Mouse (Mus musculus): ENCODE measurements around the gene Rsph3a.
"Not testable (repeated sequence)": the region's sequence is repeated elsewhere in the genome, so short reads cannot be mapped to it uniquely, and the experiment has no call there.

DNA sequence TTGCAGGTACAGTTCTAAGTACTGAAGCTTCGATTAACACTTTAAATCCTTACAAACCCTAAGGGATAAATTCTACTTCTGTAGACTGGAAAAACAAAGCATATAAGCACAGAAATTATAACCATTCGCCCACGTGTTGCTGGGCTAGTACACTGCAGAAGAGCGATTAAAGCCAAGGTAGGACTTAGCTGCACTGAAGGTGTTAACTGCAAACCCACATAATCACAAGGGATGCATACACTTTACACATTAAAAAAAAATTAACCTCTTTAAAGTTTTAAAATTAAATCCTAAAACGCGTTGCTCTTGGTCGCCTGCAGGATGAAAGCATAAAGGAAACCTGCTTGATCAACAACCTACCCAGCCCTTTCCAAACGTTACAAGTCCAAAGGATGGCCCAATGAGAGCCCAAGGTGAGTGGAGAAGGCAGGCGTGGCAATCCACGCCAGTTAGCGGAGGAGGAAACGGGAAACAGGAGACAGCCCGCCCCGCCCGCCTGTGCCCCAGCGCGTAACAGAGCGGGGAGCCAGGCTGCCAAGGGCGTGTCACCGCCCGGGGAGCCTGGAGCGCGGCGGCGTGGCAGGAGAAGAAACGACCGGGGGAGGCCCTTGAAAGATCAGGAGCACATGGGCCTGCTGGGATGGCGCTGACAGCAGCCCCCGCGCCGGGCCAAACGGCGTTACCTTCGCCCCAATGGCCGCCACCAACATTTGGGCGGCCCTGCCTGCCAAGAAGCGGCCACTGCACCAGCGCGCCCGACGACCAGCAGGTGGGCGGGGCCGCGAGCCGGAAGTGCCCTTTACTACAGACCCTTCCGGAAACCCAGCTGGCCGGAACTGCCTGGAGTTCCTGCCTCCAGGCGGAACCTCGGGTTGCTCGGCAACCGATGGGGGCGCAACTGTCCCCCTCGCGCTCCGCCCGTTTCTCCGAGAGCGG lies at the start of gene Rsph3a:
- TF ChIP-seq POLR2A (IDR thresholded peaks at IDR 0.05; ENCODE audit: control insufficient read depth, extremely low read depth, insufficient read depth, low read length, poor library complexity); CTCF (IDR thresholded peaks at IDR 0.05; ENCODE audit: borderline replicate concordance, control insufficient read depth, extremely low read depth, insufficient read depth, low read length, poor library complexity): not testable (repeated sequence)
